Mouse (Mus musculus) gastrocnemius, postnatal 25 days (tissue): ENCODE measurements around the gene Adgrv1. TPM values are rescaled to one million over a fixed set of nuclear protein-coding genes. Genes with fewer than 3 reads are reported as not detected.
A peak's percentile ranks its signal among the peaks of the same experiment; 100 is the strongest.

ENCODE experiments used
- DNase-seq: peaks from one replicate; pipeline ENCODE4 v3.0.0; 2022
- total RNA-seq, 2 experiments: library from RNA; stranded (reverse); gene quantifications; 1 replicate in 1 of 2; 2 replicates in 1 of 2; pipeline ENCODE4 v1.2.3; 2021

The Adgrv1 gene
- total RNA-seq, 2 experiments from 2014 or later: 0.19 TPM; not detected in 1

GRCm38 (mm10) chr13:81424002-81424401, 209.0 kb downstream of the Adgrv1 start:
- DNase-seq: no peak

GRCm38 (mm10) chr13:81407881-81408460, 225.0 kb downstream of the Adgrv1 start:
- DNase-seq: no peak

DNA sequence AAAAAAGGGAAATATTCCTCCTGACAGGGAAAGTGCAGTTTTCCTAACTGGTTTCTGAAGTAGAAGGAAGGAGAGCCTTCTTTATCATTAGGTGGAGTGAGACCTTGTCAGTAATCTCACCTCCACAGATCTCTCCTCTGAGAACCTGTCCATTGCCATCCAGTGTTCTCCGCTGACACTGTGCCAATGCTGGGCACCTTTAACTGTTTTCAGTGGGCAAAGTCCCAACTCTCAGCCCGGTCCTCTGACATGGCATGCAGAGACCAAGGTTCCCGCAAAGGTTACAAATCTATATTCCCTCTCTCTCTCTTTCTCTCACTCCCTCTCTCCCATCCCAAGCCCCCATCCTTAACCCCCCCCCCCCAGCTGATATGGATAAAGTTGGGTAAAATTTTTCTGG, 230.1 kb downstream of the Adgrv1 start:
- DNase-seq: no peak

DNA sequence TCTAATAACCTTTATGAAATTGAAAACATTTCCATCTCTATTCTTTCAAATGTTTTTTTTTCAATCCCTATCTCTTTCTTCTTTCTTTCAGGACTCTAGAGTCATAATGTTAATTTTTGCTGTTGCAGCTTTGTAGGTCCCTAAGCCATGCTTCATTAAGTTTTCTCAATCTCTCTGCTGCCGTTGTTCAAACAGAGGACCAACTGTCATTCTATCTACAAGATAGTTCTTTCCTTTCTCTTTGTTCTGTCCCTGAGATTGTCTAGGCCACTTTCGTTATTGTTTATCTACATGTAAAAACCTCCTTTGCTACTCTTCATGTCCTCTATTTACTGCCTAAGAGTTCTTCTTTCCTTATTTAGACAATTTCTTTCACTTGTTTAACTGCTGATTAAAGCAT, 230.8 kb downstream of the Adgrv1 start:
- DNase-seq: no peak

DNA sequence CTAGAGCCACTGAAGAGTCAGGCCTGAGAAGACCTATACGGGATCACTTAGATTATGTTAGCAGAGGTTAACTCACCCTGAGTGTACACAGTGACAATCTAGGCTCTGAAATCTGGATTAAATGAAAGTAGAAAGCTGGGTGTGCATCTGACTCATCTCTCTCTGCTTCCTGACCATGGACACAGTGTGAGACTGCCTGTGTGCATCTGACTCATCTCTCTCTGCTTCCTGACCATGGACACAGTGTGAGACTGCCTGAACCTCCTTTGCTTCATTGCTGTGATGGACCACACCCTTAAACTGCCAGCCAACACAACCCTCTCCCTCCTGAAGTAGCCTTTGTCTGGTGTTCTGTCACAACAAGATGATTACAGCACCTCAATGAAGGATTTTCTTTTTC, 231.2 kb downstream of the Adgrv1 start:
- no peak for DNase-seq

DNA sequence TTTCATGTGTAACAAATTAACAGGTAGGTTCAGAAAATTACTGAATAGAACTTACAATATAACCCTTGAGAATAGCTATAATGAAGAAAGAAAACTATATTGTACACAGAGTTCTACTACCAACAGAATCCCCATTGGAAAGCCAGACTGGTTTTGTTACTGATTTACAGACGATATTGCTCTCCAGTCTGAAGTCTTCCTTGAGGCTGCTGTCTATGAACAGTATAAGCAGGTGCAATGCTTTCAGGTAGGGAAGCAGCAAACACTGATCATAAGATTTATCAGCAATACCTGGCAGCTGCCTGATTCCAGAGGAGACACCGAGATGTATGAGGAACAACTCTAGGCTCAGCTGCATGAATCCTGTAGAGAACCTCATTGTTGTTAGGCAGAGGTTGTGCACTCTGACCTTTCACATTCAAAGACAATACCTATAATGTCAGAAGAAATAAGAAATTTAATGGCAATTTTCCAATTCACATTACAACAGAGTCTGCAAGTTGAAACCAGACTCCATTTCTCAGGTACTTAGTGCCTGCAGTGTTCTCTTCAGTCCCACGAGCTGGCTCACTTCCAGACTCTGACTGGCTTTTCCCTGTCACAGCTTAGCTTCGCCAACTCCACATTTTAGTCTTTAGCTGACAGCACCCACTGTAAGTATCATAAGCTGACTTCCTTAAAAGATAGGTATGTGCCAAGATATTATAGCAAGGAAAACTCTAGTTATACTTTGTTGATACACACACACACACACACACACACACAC, 247.2 kb downstream of the Adgrv1 start:
- DNase-seq: no peak

GRCm38 (mm10) chr13:81381835-81382234, 251.1 kb downstream of the Adgrv1 start:
- DNase-seq: no peak

GRCm38 (mm10) chr13:81370801-81371456, 262.0 kb downstream of the Adgrv1 start:
- DNase-seq: no peak

- DNase-seq: no peak
Observed at GRCm38 (mm10) chr13:81370196-81370595, 262.8 kb downstream of the Adgrv1 start.

DNA sequence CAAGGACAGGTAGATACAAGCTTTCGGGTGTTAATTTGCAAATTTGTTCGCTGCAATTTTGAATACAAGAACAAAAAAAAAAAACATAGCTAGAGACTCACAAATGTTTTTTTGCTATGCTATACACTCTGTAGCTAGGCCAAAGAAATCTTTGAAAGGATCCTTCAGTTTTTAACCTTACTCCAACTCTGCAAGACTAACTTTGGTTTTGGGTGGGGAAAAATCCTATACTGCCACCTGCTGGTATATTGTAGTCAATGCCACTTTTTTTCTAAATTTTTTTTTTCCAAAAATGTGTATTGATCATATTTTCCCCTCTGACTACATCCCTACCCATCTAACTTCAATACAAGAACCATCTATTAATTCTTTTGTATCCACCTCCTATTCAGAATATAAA, 263.4 kb downstream of the Adgrv1 start:
- DNase-seq: no peak

DNA sequence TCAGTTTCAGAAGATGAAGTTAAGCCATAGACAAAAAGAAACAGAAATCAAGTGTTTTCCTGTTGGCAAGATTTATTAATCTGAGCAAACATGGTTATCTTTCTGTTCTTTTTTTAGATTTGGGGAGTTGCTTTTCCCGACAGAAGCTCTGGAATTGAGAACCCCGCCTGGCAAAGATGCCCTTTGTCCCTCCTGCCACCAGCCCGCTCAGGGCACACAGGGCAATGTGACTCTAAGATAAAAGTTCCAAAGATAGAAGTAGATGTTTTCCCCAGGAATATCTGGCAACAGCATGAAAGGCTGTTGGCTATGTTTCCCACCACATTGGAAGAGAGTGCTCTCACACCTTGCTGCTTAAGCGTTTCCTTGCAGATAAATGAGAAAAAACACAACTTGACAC, 264.0 kb downstream of the Adgrv1 start:
- DNase-seq: no peak

DNA sequence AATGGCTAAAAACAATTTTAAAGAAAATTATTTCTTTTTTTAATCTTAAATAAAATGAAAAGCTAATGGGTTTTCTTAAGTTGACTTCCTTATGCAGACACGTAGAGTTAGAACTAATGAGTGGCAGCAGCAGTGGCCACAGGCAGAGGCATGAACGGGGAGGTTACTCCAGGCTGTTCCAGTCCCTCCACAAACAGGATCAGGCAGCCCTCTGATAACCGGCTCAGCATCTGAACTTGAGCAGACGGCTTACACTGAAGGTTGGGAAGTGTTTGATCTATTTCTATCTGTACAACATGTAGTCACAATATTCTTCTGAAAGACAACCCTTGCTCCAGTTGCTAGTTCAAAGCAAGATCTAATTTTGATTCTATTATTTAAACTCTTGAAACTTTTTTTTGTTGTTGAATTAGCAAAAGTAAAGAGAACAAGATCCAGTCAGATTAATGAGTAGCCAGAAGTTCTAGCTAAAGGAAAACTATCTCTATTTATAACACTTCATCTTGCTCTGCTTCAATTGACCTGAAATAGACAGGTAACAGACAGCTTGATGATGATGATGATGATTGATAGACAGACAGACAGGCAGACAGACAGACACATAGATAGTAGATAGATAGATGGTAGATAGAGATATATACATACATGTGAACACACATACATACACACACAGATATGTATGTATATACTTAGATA, 265.1 kb downstream of the Adgrv1 start:
- no peak for DNase-seq

DNA sequence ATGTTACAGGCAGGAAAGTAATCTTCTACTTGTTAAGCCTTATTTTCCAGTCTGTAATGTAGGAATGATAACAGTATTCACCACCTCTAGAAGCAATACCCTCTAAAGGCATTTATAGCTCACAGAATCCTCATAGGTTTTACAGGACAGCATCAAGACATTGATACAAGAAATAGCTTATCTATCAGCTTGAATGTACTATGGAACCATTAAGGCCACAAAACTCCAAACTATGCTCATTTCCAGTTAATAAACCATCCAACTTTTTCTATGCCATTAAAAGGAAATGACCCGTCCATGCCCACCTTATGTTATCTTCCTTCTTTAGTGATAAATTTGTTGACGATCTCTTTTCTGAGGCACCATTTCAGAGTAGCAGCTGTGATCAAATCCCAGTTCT, 272.6 kb downstream of the Adgrv1 start:
- DNase-seq: no peak

GRCm38 (mm10) chr13:81358766-81359165, 274.2 kb downstream of the Adgrv1 start:
- DNase-seq: no peak

DNA sequence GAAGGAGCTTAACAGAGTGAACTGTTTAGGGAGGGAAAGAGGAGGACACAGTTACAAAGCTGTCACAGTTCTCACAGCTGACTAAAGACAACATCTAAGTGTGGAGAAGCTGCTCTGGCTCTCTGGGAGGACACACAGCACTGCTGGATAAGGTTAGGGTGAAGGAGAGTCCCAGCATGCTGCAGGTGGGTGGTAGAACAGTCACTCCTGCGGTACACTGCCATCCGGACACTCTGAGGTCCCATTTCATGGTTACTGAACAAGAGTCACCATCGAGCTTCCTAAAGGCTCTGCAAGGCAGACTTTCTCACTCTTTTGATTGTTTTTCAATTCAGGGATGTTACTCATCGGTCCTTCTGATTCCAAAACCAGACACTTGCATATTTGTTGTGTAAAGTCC, 274.6 kb downstream of the Adgrv1 start:
- DNase-seq: no peak

GRCm38 (mm10) chr13:81357215-81357614, 275.7 kb downstream of the Adgrv1 start:
- DNase-seq: no peak

GRCm38 (mm10) chr13:81354587-81354986, 278.4 kb downstream of the Adgrv1 start:
- DNase-seq: no peak

GRCm38 (mm10) chr13:81352296-81352695, 280.7 kb downstream of the Adgrv1 start:
- DNase-seq: peak; percentile 34

DNA sequence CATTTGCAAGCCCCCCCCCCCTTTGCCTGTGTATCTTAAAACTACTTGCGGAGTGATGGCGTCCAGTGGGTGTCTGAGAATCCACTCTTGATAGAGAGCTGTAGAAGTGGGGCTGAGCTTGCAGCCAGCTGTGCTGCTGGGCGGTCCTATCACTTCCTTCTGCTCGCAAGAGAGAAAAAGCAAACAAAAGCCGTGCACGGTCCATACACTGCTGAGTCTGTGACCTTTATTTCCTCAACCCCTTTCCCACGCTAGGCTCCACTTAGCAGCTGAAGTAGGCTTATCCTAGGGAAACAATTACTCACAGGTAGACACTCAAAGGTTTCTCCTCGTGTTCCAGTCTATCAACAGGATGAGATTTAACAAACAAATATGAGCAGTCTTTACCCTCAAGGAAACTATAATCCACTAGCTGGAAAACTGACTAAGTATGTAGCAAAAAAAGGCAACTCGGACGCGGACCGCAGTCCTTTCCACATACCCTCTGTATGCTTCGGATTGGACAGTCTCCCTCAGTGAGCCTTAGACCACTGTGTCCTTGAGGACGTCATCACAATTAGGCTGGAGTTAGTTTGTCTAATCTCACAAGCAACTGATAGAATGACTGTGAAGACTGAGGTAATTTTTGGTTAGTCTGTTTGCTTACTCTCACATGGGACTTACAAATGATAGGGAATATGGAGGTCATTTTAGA, 281.3 kb downstream of the Adgrv1 start:
- DNase-seq: peak; percentile 5

DNA sequence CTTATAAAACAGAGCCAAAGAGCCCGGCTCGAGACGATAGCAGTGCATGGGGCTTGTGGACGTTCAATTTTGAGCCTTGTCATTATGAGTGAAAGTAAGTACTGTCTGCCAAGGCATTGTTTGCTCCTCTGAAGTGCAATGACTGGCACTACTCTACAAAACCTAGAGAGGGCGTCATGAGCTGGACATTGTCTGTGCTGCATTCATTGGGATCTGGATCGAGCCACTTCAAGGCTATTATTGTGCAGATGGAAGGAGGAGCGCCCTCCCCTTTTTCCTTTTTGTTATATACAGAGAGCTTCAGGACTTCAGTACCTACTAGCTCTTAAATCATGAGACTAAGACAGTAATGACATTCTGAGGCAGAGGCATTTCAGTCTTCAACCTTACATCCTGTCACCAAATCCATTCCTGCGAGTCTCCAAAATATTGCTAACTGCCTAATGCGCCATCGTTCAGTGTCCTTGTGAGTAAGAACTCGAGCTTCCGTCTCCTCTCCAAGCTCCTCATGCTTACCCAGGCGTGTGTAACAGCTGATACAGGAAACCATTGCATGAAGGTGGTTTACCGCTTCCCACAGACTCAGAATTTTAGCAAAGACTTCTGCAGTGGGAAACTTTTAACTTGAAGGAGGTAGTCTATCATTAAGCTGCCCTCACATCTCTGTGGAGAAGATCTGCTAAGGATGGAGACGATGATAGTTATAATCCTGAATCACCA, 285.5 kb downstream of the Adgrv1 start:
- no peak for DNase-seq

- no peak for DNase-seq
Observed at GRCm38 (mm10) chr13:81342987-81343596, 289.9 kb downstream of the Adgrv1 start.
